ENCODE assay signal across 1 mouse cellular context in the genomic region with DNA sequence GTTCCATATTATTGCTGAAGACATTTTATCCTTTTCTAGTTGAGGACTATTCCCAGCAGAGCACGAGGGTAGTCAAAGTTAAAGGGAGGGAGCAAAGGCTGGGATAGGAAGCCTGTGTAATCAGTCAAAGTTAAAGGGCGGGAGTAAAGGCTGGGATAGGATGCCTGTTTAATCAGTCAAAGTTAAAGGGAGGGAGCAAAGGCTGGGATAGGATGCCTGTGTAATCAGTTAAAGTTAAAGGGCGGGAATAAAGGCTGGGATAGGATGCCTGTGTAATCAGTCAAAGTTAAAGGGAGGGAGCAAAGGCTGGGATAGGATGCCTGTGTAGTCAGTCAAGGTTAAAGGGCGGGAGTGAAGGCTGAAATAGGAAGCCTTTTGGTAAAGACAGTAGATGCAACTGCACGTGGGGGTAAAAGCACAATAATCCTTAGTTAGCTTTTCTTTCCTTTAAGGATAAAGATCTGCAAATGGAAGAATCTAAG.
TF ChIP-seq lines count a peak whose summit lies in the region.

No protein-coding gene starts in this region.

TF ChIP-seq in CH12.LX, 34 proteins besides CTCF, POLR2A, EP300 and RAD21 (continued from another document):
- TF ChIP-seq KAT2A (IDR thresholded peaks at IDR 0.05; ENCODE audit: insufficient replicate concordance, low read length) (peak; percentile 87), HCFC1 (IDR thresholded peaks at IDR 0.05; ENCODE audit: low read depth, low read length) (peak; percentile 52; the same call in 1 of the 2 replicates), SMC3 (IDR thresholded peaks at IDR 0.05; ENCODE audit: low read depth, low read length) (no peak), USF1 (IDR thresholded peaks at IDR 0.05; ENCODE audit: low read depth, low read length) (no peak)
